Mouse (Mus musculus): Measurements from ENCODE around the gene Krt32.

The Krt32 gene

DNA sequence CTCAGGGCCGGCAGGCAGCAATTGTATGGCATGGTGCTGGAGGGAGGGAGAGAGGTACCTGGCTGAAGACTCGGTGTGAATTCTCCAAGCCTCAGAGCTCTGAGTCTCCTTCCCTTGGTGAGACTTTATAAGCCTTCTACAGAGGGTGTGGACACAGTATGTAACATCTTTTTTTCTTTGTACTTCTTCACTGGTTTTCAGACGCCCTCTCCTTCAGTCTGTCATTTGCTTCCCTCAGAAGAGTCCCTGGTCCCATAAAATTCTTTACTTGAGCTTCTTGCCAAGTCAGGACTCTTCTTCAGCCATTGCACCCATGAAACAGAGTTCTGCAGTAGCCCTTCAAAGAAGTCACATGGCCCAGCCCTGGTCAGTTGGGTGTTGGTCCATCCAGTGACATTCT lies 37.6 kb downstream of the Krt32 start, which contains the start of gene Krt31:
Gene Krt31 (minus strand): TSS at position 101 of the 400 bp plus-strand sequence.
- no peak for DNase-seq (ENCODE audit: low spot score)

DNA sequence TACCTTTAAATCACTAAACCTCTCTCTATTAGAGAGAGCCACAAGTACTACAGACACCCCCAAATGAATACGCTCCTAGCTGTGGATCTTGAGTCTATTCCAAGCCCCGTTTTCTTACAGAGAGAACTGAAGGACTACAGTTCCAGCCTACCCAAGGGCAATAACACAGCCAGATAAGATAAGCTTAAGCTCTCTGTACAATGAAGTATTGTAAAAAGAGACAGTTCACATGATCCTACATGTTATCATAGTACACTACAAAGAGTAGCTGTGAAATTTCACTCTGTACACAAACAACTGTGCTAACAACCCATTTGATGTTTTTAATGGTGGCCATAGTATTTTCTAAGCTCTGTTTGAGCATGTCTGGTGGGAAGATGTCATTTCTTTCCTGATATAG lies 40.8 kb downstream of the Krt32 start:
- no peak for DNase-seq (ENCODE audit: low spot score)

DNA sequence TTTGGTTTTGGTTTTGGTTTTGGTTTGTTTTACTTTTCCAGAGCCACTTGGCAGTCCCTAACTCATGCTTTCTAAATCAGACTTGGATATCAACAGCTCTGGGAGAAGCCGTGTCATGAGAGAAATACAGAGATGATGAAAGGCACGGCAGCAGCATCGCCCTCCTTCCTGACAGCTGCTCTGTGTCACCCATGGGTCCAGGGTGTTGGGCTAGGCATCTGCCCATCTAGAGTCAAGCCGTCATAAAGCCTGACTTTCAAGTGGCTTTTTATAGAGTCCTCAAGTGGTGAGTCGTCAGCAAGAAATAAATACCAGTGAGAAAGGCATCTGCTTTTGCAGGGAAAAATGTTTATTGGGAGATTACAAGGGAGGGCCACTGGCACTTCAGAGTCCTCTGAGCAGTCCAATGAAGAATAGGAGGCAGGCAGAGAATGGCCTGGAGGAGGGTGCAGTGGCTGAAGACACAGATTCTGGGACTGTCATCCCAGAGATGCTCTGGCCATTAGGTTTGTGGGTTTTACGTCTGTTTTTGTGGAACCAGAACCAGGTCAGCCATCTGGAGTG lies 41.6 kb downstream of the Krt32 start:
- no peak for DNase-seq (ENCODE audit: low spot score)

DNA sequence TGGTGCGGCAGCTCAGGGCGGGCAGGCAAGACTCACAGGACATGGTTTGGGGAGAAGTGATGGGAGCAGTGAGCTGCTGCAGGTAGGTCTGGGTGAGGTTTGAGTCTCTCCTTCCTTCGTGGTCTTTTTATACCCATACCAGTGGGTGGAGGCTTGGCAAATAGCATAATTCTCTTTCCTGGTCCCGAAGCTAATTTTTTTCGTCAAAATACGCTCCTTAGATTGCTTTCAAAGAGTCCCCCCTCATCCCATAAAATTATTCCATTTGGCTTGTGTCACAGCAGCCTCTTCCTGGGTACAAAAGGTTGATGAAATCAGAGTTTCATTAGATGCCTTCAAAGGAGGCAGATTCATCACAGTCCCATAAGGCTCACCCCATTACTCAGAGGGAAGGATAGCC lies 46.6 kb downstream of the Krt32 start, which contains the start of gene Krt34:
Gene Krt34 (minus strand): TSS at position 101 of the 400 bp plus-strand sequence.
- no peak for DNase-seq (ENCODE audit: low spot score)

Data from ovary, adult 18-20 months (tissue).